Mouse (Mus musculus): ENCODE measurements around the gene Edn2. TPM values are rescaled to one million over a fixed set of nuclear protein-coding genes. Genes with fewer than 3 reads are reported as not detected.

The Edn2 gene
- polyA plus RNA-seq, 1 experiment from 2014 or later = 0.30 TPM

- ATAC-seq = 0 out of 2 replicates have a peak, but pooled peaks have one; percentile 15
- no peak overlapping the region for H3K9ac ChIP-seq (ENCODE audit: low read length)
- H3K4me2 ChIP-seq (ENCODE audit: low read length) = no peak overlapping the region
- DNase-seq (ENCODE audit: low spot score) = no peak
- H3K27ac ChIP-seq (ENCODE audit: low read depth, low read length) = 0 out of 2 replicates have a peak overlapping the region, but pooled peaks have one; percentile 9
- H3K9me3 ChIP-seq (replicated peaks; ENCODE audit: control insufficient read depth, low read length) = no peaks in the 10 kb centered on the region
- H3K4me1 ChIP-seq (ENCODE audit: control insufficient read depth, insufficient read depth, low read length) = peaks cover 9% of the 10 kb centered on the region; the same call in 1 of the 2 replicates
- no peaks in the 10 kb centered on the region for H3K27me3 ChIP-seq (replicated peaks; ENCODE audit: control insufficient read depth, insufficient read depth, low read length)
- WGBS = 61% methylated on average over 9 of the region's 9 CpGs
- H3K36me3 ChIP-seq (ENCODE audit: control insufficient read depth, insufficient read depth, low read length) = no peaks in the 10 kb centered on the region
- H3K4me3 ChIP-seq (ENCODE audit: low read depth, low read length) = no peak overlapping the region
These were observed 43.4 kb downstream of the Edn2 start for GRCm38 (mm10) chr4:120204357-120204942.

- DNase-seq (ENCODE audit: low spot score) (no peak), ATAC-seq (no peak)
- H3K27ac ChIP-seq (ENCODE audit: low read depth, low read length) = no peak overlapping the region
- no peaks in the 10 kb centered on the region for H3K27me3 ChIP-seq (replicated peaks; ENCODE audit: control insufficient read depth, insufficient read depth, low read length)
- H3K9me3 ChIP-seq (replicated peaks; ENCODE audit: control insufficient read depth, low read length) = no peaks in the 10 kb centered on the region
- 60% methylated on average over 6 of the region's 6 CpGs for WGBS
- peaks cover 9% of the 10 kb centered on the region; the same call in 1 of the 2 replicates for H3K4me1 ChIP-seq (ENCODE audit: control insufficient read depth, insufficient read depth, low read length)
- H3K4me2 ChIP-seq (ENCODE audit: low read length) = no peak overlapping the region
- H3K36me3 ChIP-seq (ENCODE audit: control insufficient read depth, insufficient read depth, low read length) = no peaks in the 10 kb centered on the region
- no peak overlapping the region for H3K4me3 ChIP-seq (ENCODE audit: low read depth, low read length)
- no peak overlapping the region for H3K9ac ChIP-seq (ENCODE audit: low read length)
These were observed 45.5 kb downstream of the Edn2 start for GRCm38 (mm10) chr4:120206471-120206891.

- DNase-seq (ENCODE audit: low spot score) = no peak
- H3K4me2 ChIP-seq (ENCODE audit: low read length) = no peak overlapping the region
- no peaks in the 10 kb centered on the region for H3K4me1 ChIP-seq (ENCODE audit: control insufficient read depth, insufficient read depth, low read length)
- no peak overlapping the region for H3K4me3 ChIP-seq (ENCODE audit: low read depth, low read length)
- no peaks in the 10 kb centered on the region for H3K9me3 ChIP-seq (replicated peaks; ENCODE audit: control insufficient read depth, low read length)
- 54% methylated on average over 6 of the region's 6 CpGs for WGBS
- no peak for ATAC-seq
- H3K36me3 ChIP-seq (ENCODE audit: control insufficient read depth, insufficient read depth, low read length) = no peaks in the 10 kb centered on the region
- no peak overlapping the region for H3K27ac ChIP-seq (ENCODE audit: low read depth, low read length)
- no peak overlapping the region for H3K9ac ChIP-seq (ENCODE audit: low read length)
- H3K27me3 ChIP-seq (replicated peaks; ENCODE audit: control insufficient read depth, insufficient read depth, low read length) = no peaks in the 10 kb centered on the region
These were observed 51.1 kb downstream of the Edn2 start for GRCm38 (mm10) chr4:120212080-120212479.

- no peaks in the 10 kb centered on the region for H3K27me3 ChIP-seq (replicated peaks; ENCODE audit: control insufficient read depth, insufficient read depth, low read length)
- H3K4me3 ChIP-seq (ENCODE audit: low read depth, low read length) = no peak overlapping the region
- DNase-seq (ENCODE audit: low spot score) (no peak), ATAC-seq (no peak; the same call in 1 of the 2 replicates)
- 24% methylated on average over 3 of the region's 3 CpGs for WGBS
- H3K4me1 ChIP-seq (ENCODE audit: control insufficient read depth, insufficient read depth, low read length) = no peaks in the 10 kb centered on the region
- H3K27ac ChIP-seq (ENCODE audit: low read depth, low read length) = no peak overlapping the region
- H3K36me3 ChIP-seq (ENCODE audit: control insufficient read depth, insufficient read depth, low read length) = no peaks in the 10 kb centered on the region
- H3K9me3 ChIP-seq (replicated peaks; ENCODE audit: control insufficient read depth, low read length) = no peaks in the 10 kb centered on the region
- H3K9ac ChIP-seq (ENCODE audit: low read length) = no peak overlapping the region
- H3K4me2 ChIP-seq (ENCODE audit: low read length) = no peak overlapping the region
These were observed 51.8 kb downstream of the Edn2 start for GRCm38 (mm10) chr4:120212812-120213211.

DNA sequence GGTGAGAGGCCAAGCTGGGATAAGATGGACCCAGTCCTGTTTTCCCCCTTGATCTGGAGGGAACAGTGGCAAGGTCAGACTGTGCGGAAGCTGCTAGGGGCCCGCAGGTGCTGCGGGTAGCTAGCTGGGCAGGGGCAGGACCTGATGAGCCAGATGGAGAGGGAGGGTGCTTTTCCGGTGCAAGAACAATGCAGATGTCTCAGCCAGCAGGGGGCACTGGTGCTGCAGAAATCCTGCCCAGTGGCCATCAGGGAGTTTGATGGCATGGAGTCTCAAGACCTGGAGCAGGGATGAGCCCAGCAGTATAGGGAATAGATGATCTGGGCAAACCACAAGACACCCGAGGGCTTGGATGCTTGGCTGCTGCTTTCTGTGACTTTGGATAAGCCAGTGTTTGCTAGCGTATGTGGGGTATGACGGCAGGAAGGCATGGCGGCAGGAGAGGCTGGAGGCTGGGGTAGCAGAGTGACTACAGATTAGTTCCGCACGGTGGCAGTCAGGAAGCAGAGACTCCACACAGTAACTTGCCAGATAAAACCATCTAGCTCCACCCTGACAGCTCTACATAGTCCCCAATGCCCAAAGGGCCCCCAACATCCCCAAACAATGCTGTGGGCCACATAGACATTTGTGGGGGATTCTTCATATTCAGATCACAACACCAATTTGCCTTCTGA lies 55.0 kb downstream of the Edn2 start:
- H3K27ac ChIP-seq (ENCODE audit: low read depth, low read length) = 0 out of 2 replicates have a peak overlapping the region, but pooled peaks have one; percentile 9
- no peaks in the 10 kb centered on the region for H3K36me3 ChIP-seq (ENCODE audit: control insufficient read depth, insufficient read depth, low read length)
- H3K4me1 ChIP-seq (ENCODE audit: control insufficient read depth, insufficient read depth, low read length) = peaks cover 3% of the 10 kb centered on the region; the same call in 1 of the 2 replicates
- H3K9me3 ChIP-seq (replicated peaks; ENCODE audit: control insufficient read depth, low read length) = no peaks in the 10 kb centered on the region
- no peak overlapping the region for H3K4me2 ChIP-seq (ENCODE audit: low read length)
- H3K27me3 ChIP-seq (replicated peaks; ENCODE audit: control insufficient read depth, insufficient read depth, low read length) = no peaks in the 10 kb centered on the region
- H3K4me3 ChIP-seq (ENCODE audit: low read depth, low read length) = no peak overlapping the region
- peak; percentile 67 for ATAC-seq
- WGBS = 33% methylated on average over 10 of the region's 10 CpGs
- no peak overlapping the region for H3K9ac ChIP-seq (ENCODE audit: low read length)
- DNase-seq (ENCODE audit: low spot score) = peak; percentile 79

DNA sequence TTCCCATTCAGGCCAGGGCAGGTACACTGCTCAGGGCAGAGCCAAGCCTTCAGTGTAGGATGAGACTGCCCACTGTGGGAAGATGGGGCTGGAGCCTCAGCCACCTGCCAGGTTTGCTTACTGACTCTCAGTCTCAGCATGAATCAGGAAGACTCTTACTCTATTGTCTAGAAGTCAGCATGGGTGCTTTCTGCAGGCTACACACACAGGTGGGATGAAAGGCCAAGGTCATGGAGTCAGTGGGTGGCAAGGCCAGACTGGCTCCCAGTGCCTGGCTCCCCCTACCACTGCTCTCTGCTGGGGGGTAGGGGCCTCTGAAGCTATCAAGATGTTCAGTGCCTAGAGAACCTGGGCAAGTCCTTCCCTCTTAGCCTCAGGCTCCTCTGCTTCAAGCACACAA lies 55.9 kb downstream of the Edn2 start:
- DNase-seq (ENCODE audit: low spot score) = no peak
- Histone ChIP-seq H3K9me3 (replicated peaks; ENCODE audit: control insufficient read depth, low read length) (no peaks in the 10 kb centered on the region), H3K36me3 (ENCODE audit: control insufficient read depth, insufficient read depth, low read length) (no peaks in the 10 kb centered on the region), H3K9ac (ENCODE audit: low read length) (no peak overlapping the region), H3K4me1 (ENCODE audit: control insufficient read depth, insufficient read depth, low read length) (peaks cover 8% of the 10 kb centered on the region), H3K27ac (ENCODE audit: low read depth, low read length) (no peak overlapping the region), H3K27me3 (replicated peaks; ENCODE audit: control insufficient read depth, insufficient read depth, low read length) (no peaks in the 10 kb centered on the region), H3K4me2 (ENCODE audit: low read length) (no peak overlapping the region), H3K4me3 (ENCODE audit: low read depth, low read length) (no peak overlapping the region)
- no peak for ATAC-seq

Other genes with a start within 250 kb of the Edn2 start
- not detected in 2 replicates for gene AL607142.1, start 96.2 kb upstream of the Edn2 start, polyA plus RNA-seq (2014; fragmentation: Nextera tagmentation; extraction: Ambion mirVana)
- 4.9 and 6.5 TPM in 2 replicates for gene Foxo6, start 126.1 kb downstream of the Edn2 start, polyA plus RNA-seq (2014; fragmentation: Nextera tagmentation; extraction: Ambion mirVana)
- gene Scmh1, start 244.1 kb downstream of the Edn2 start, polyA plus RNA-seq (2014; fragmentation: Nextera tagmentation; extraction: Ambion mirVana) = 38.8 and 55.8 TPM in 2 replicates

All from forebrain, embryonic 14.5 days (tissue).